Comparison of ENCODE assay signal across 8 mouse cellular contexts in the genomic region with DNA sequence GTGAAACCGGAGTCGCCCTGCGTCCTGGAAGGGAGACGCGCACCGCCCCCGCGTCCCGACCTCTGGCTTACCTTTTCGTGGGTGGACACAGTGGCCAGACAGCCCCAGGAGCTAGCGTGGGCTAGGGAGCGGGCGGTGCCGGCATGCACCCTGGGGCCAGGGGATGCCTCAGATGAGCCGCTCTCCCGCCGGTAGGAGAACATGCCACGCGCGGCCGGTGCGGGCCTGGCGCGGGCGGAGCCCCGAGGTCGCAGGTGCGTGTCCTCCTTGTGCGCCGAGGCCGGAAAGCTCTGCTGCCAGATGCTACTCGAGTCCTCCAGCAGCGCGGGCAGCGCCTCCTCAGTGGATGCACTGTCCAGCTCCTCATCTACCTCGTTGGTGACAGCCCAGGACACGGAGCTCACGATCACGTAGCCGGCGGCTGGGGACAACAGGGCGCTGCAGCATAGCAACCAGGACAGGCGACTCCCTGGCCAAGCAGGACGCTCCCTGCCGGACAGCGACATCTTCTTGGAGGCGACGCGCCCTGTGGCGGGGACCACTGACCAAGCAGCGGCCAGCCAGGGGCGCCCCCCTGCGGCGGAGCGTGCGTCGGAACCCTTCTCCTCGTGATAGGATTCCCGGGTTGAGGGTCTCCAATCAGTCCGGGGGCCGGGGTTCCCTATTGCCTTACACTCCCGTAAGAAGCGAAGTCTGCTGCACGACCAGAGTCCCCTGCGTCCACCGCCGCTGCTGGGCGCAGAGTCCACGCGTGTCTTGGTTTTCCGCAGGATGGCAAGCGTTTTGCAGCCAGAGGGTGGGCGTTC. TPM values are rescaled to one million over a fixed set of nuclear protein-coding genes. Genes with fewer than 3 reads are reported as not detected.
DNase-seq lines count a peak whose midpoint lies in the region; ATAC-seq and TF ChIP-seq lines count a peak whose summit lies in the region.

No protein-coding gene starts in this region.

- H3K4me2 ChIP-seq in forebrain, embryonic 12.5 days = peak overlapping the region; percentile 100
- H3K4me2 ChIP-seq in heart, embryonic 15.5 days = peak overlapping the region; percentile 100
- peak overlapping the region; percentile 93 for H3K4me2 ChIP-seq in kidney, postnatal 0 days (ENCODE audit: low read length)
- peak overlapping the region; percentile 99 for H3K4me2 ChIP-seq in limb, embryonic 15.5 days
- peak overlapping the region; percentile 98 for H3K4me2 ChIP-seq in midbrain, embryonic 14.5 days (ENCODE audit: low read length)

- ATAC-seq in forebrain, embryonic 12.5 days (ENCODE audit: low FRiP score) = peak; percentile 92
- peak; percentile 72 for ATAC-seq in heart, embryonic 15.5 days (replicated peaks; ENCODE audit: insufficient number of reproducible peaks, insufficient read depth, low FRiP score, low read depth)
- ATAC-seq in kidney, postnatal 0 days (replicated peaks; ENCODE audit: low FRiP score, low read depth) = peak; percentile 83
- ATAC-seq in limb, embryonic 15.5 days (ENCODE audit: insufficient number of reproducible peaks, low FRiP score, low TSS enrichment, low read depth) = peak; percentile 61; the same call in 1 of the 2 replicates
- ATAC-seq in midbrain, embryonic 14.5 days (ENCODE audit: low FRiP score, low TSS enrichment) = peak; percentile 77

- no peaks in the 10 kb centered on the region for H3K36me3 ChIP-seq in thymus, adult 2 months (ENCODE audit: control insufficient read depth, insufficient read depth, low read length)
- H3K36me3 ChIP-seq in forebrain, embryonic 12.5 days (replicated peaks) = no peaks in the 10 kb centered on the region
- no peaks in the 10 kb centered on the region for H3K36me3 ChIP-seq in heart, embryonic 15.5 days
- H3K36me3 ChIP-seq in kidney, postnatal 0 days (ENCODE audit: insufficient read depth, low read length) = no peaks in the 10 kb centered on the region
- H3K36me3 ChIP-seq in limb, embryonic 15.5 days = no peaks in the 10 kb centered on the region
- no peaks in the 10 kb centered on the region for H3K36me3 ChIP-seq in midbrain, embryonic 14.5 days (ENCODE audit: control insufficient read depth, insufficient read depth, low read length)
- no peaks in the 10 kb centered on the region for H3K36me3 ChIP-seq in small intestine, adult 2 months (ENCODE audit: control insufficient read depth, insufficient read depth, low read length)

- peaks cover 9% of the 10 kb centered on the region; the same call in 1 of the 2 replicates for H3K27me3 ChIP-seq in thymus, adult 2 months (ENCODE audit: control insufficient read depth, insufficient read depth, low read length)
- H3K27me3 ChIP-seq in forebrain, embryonic 12.5 days = peaks cover 50% of the 10 kb centered on the region
- H3K27me3 ChIP-seq in heart, embryonic 15.5 days = peaks cover 60% of the 10 kb centered on the region
- peaks cover 16% of the 10 kb centered on the region for H3K27me3 ChIP-seq in kidney, postnatal 0 days (ENCODE audit: insufficient read depth, low read length)
- H3K27me3 ChIP-seq in limb, embryonic 15.5 days = peaks cover 52% of the 10 kb centered on the region
- H3K27me3 ChIP-seq in midbrain, embryonic 14.5 days (ENCODE audit: control insufficient read depth, insufficient read depth, low read length) = no peaks in the 10 kb centered on the region
- peaks cover 36% of the 10 kb centered on the region for H3K27me3 ChIP-seq in small intestine, adult 2 months (ENCODE audit: control insufficient read depth, insufficient read depth, low read length)

- H3K27ac ChIP-seq in thymus, adult 2 months (ENCODE audit: control insufficient read depth, insufficient read depth, low read length) = no peak overlapping the region
- H3K27ac ChIP-seq in forebrain, embryonic 12.5 days = no peak overlapping the region
- H3K27ac ChIP-seq in heart, embryonic 15.5 days = no peak overlapping the region
- H3K27ac ChIP-seq in kidney, postnatal 0 days = no peak overlapping the region
- no peak overlapping the region for H3K27ac ChIP-seq in limb, embryonic 15.5 days
- H3K27ac ChIP-seq in midbrain, embryonic 14.5 days (replicated peaks; ENCODE audit: low read depth, low read length) = peak overlapping the region; percentile 76
- H3K27ac ChIP-seq in small intestine, adult 2 months (ENCODE audit: insufficient read depth, low read depth, low read length) = no peak overlapping the region

- peak overlapping the region; percentile 72 for H3K9ac ChIP-seq in forebrain, embryonic 12.5 days
- H3K9ac ChIP-seq in heart, embryonic 15.5 days = peak overlapping the region; percentile 40
- H3K9ac ChIP-seq in kidney, postnatal 0 days (ENCODE audit: low read depth, low read length) = 0 out of 2 replicates have a peak overlapping the region, but pooled peaks have one; percentile 31
- peak overlapping the region; percentile 23 for H3K9ac ChIP-seq in limb, embryonic 15.5 days
- H3K9ac ChIP-seq in midbrain, embryonic 14.5 days (replicated peaks; ENCODE audit: low read length) = peak overlapping the region; percentile 72

- peak; percentile 3 for DNase-seq in thymus, adult 2 months
- DNase-seq in thymus, postnatal 0 days (ENCODE audit: low spot score) = no peak
- DNase-seq in kidney, postnatal 0 days (ENCODE audit: low spot score) = peak; percentile 88
- DNase-seq in midbrain, embryonic 14.5 days = peak; percentile 87

- no peaks in the 10 kb centered on the region for H3K9me3 ChIP-seq in forebrain, embryonic 12.5 days
- no peaks in the 10 kb centered on the region for H3K9me3 ChIP-seq in heart, embryonic 15.5 days (replicated peaks)
- no peaks in the 10 kb centered on the region for H3K9me3 ChIP-seq in kidney, postnatal 0 days (replicated peaks; ENCODE audit: low read length)
- H3K9me3 ChIP-seq in limb, embryonic 15.5 days = no peaks in the 10 kb centered on the region
- no peaks in the 10 kb centered on the region for H3K9me3 ChIP-seq in midbrain, embryonic 14.5 days (ENCODE audit: control insufficient read depth, low read length)

- peak overlapping the region; percentile 21 for H3K4me3 ChIP-seq in thymus, adult 2 months (ENCODE audit: control insufficient read depth, insufficient read depth, low read length)
- H3K4me3 ChIP-seq in forebrain, embryonic 12.5 days (replicated peaks) = peak overlapping the region; percentile 60
- peak overlapping the region; percentile 62 for H3K4me3 ChIP-seq in heart, embryonic 15.5 days
- H3K4me3 ChIP-seq in kidney, postnatal 0 days (replicated peaks; ENCODE audit: low read depth, low read length) = peak overlapping the region; percentile 45
- H3K4me3 ChIP-seq in limb, embryonic 15.5 days = peak overlapping the region; percentile 52
- peak overlapping the region; percentile 62 for H3K4me3 ChIP-seq in midbrain, embryonic 14.5 days (replicated peaks; ENCODE audit: low read depth, low read length)
- H3K4me3 ChIP-seq in small intestine, adult 2 months (ENCODE audit: low read depth, low read length) = peak overlapping the region; percentile 60

- H3K4me1 ChIP-seq in thymus, adult 2 months (replicated peaks; ENCODE audit: control insufficient read depth, insufficient read depth, low read length) = peaks cover 10% of the 10 kb centered on the region
- peaks cover 25% of the 10 kb centered on the region for H3K4me1 ChIP-seq in forebrain, embryonic 12.5 days
- H3K4me1 ChIP-seq in heart, embryonic 15.5 days (replicated peaks) = peaks cover 16% of the 10 kb centered on the region
- H3K4me1 ChIP-seq in kidney, postnatal 0 days (replicated peaks; ENCODE audit: insufficient read depth, low read length) = peaks cover 6% of the 10 kb centered on the region
- H3K4me1 ChIP-seq in limb, embryonic 15.5 days = peaks cover 21% of the 10 kb centered on the region
- H3K4me1 ChIP-seq in midbrain, embryonic 14.5 days (ENCODE audit: control insufficient read depth, insufficient read depth, low read length) = peaks cover 10% of the 10 kb centered on the region; the same call in 1 of the 2 replicates
- peaks cover 8% of the 10 kb centered on the region for H3K4me1 ChIP-seq in small intestine, adult 2 months (ENCODE audit: control insufficient read depth, insufficient read depth, insufficient read length, low read length)

- no peak for TF ChIP-seq CTCF in thymus, adult 2 months (IDR thresholded peaks at IDR 0.05; ENCODE audit: borderline replicate concordance, control insufficient read depth, extremely low read depth, insufficient read depth, low read length, poor library complexity)
- peak; percentile 79 for TF ChIP-seq CTCF in kidney, postnatal 0 days (IDR thresholded peaks at IDR 0.05; ENCODE audit: low read depth)
- peak; percentile 39; the same call in 1 of the 2 replicates for TF ChIP-seq CTCF in small intestine, adult 2 months (IDR thresholded peaks at IDR 0.05; ENCODE audit: extremely low read depth, insufficient read length, insufficient replicate concordance, low read depth, low read length)

- TF ChIP-seq POLR2A in thymus, adult 2 months (IDR thresholded peaks at IDR 0.05; ENCODE audit: control insufficient read depth, extremely low read depth, insufficient read depth, low read length, poor library complexity) = no peak
- no peak for TF ChIP-seq POLR2A in small intestine, adult 2 months (IDR thresholded peaks at IDR 0.05; ENCODE audit: low read depth, low read length)

- WGBS in thymus, adult 2 months = 2% methylated on average over 73 of the region's 73 CpGs
- WGBS in forebrain, embryonic 12.5 days = under 1% methylated on average over 73 of the region's 73 CpGs
- 2% methylated on average over 72 of the region's 73 CpGs for WGBS in heart, embryonic 15.5 days
- WGBS in kidney, postnatal 0 days = 1% methylated on average over 73 of the region's 73 CpGs
- WGBS in limb, embryonic 15.5 days = under 1% methylated on average over 73 of the region's 73 CpGs
- WGBS in midbrain, embryonic 14.5 days = 1% methylated on average over 73 of the region's 73 CpGs
- WGBS in small intestine, adult 2 months = 2% methylated on average over 72 of the region's 73 CpGs

RNA-seq across cellular contexts. Expression of a gene that starts 0.6 kb away (rescaled TPM):
- polyA plus RNA-seq in thymus, adult 2 months (2012; rRNA removed) = 0.16 and 0.18 TPM in 2 replicates
- 0.21 and 0.34 TPM in 2 replicates for polyA plus RNA-seq in thymus, postnatal 0 days (2015; fragmentation: Nextera tagmentation; extraction: Ambion mirVana)
- 0.22 and 0.38 TPM in 2 replicates for polyA plus RNA-seq in forebrain, embryonic 12.5 days (2016; fragmentation: Nextera tagmentation; extraction: Ambion mirVana)
- 0.01 and 0.14 TPM in 2 replicates for polyA plus RNA-seq in heart, embryonic 15.5 days (2015; fragmentation: Nextera tagmentation; extraction: Ambion mirVana)
- polyA plus RNA-seq in kidney, postnatal 0 days (2015; fragmentation: Nextera tagmentation; extraction: Ambion mirVana) = 0.04 and 0.05 TPM in 2 replicates
- polyA plus RNA-seq in limb, embryonic 15.5 days (2015; fragmentation: Nextera tagmentation; extraction: Ambion mirVana) = 0.53 and 0.55 TPM in 2 replicates
- polyA plus RNA-seq in midbrain, embryonic 14.5 days (2014; fragmentation: Nextera tagmentation; extraction: Ambion mirVana) = 4.2 and 5.8 TPM in 2 replicates
- 0.03 and 0.10 TPM in 2 replicates for polyA plus RNA-seq in small intestine, adult 2 months (2012; rRNA removed)
